Mouse (Mus musculus): ENCODE data around the gene Trim5. TPM values are rescaled to one million over a fixed set of nuclear protein-coding genes. Genes with fewer than 3 reads are reported as not detected.

Gene Trim5
- 1.5 and 2.9 TPM in 2 replicates for polyA plus RNA-seq (2015; fragmentation: Nextera tagmentation; extraction: Ambion mirVana)

GRCm38 (mm10) chr7:104287576-104288443, at the start of gene Trim5:
Trim5 (minus strand) TSS chr7:104288094.

GRCm38 (mm10) chr7:104329171-104329570, 41.3 kb upstream of the Trim5 start, which contains the start of gene Trim34b:
Trim34b (plus strand) TSS chr7:104329471.

GRCm38 (mm10) chr7:104315369-104316080, 27.6 kb upstream of the Trim5 start, which contains the start of gene Trim12a:
Trim12a (minus strand) TSS chr7:104315466.

GRCm38 (mm10) chr7:104244287-104245181, 43.4 kb downstream of the Trim5 start, which contains the start of gene Trim34a:
Trim34a (plus strand) TSS chr7:104244457.

GRCm38 (mm10) chr7:104218701-104219569, 69.0 kb downstream of the Trim5 start, which contains the start of gene Trim6:
Trim6 (plus strand) TSS chr7:104218793.

Other genes starting within 250 kb of the Trim5 start
- not detected in 2 replicates for gene Olfr642, start 235.4 kb downstream of the Trim5 start, polyA plus RNA-seq (2015; fragmentation: Nextera tagmentation; extraction: Ambion mirVana)
- gene 4930516K23Rik, start 226.6 kb downstream of the Trim5 start, polyA plus RNA-seq (2015; fragmentation: Nextera tagmentation; extraction: Ambion mirVana): not detected in 2 replicates
- not detected in 2 replicates for gene Olfr644, start 216.2 kb downstream of the Trim5 start, polyA plus RNA-seq (2015; fragmentation: Nextera tagmentation; extraction: Ambion mirVana)
- not detected in 2 replicates for gene Olfr645, start 202.6 kb downstream of the Trim5 start, polyA plus RNA-seq (2015; fragmentation: Nextera tagmentation; extraction: Ambion mirVana)
- not detected in 2 replicates for gene Olfr646, start 183.2 kb downstream of the Trim5 start, polyA plus RNA-seq (2015; fragmentation: Nextera tagmentation; extraction: Ambion mirVana)
- not detected in 2 replicates for gene Ubqln5, start 158.3 kb downstream of the Trim5 start, polyA plus RNA-seq (2015; fragmentation: Nextera tagmentation; extraction: Ambion mirVana)
- not detected in 2 replicates for gene Olfr643, start 150.7 kb downstream of the Trim5 start, polyA plus RNA-seq (2015; fragmentation: Nextera tagmentation; extraction: Ambion mirVana)
- not detected in 2 replicates for gene Ubqln3, start 144.8 kb downstream of the Trim5 start, polyA plus RNA-seq (2015; fragmentation: Nextera tagmentation; extraction: Ambion mirVana)
- not detected in 2 replicates for gene Ubqlnl, start 137.5 kb downstream of the Trim5 start, polyA plus RNA-seq (2015; fragmentation: Nextera tagmentation; extraction: Ambion mirVana)
- not detected in 2 replicates for gene Olfm5, start 123.3 kb downstream of the Trim5 start, polyA plus RNA-seq (2015; fragmentation: Nextera tagmentation; extraction: Ambion mirVana)
- gene Olfr648, start 104.7 kb downstream of the Trim5 start, polyA plus RNA-seq (2015; fragmentation: Nextera tagmentation; extraction: Ambion mirVana): 0.09 and 0.10 TPM in 2 replicates
- not detected in 2 replicates for gene Olfr649, start 92.1 kb downstream of the Trim5 start, polyA plus RNA-seq (2015; fragmentation: Nextera tagmentation; extraction: Ambion mirVana)
- gene Trim6, start 69.3 kb downstream of the Trim5 start, polyA plus RNA-seq (2015; fragmentation: Nextera tagmentation; extraction: Ambion mirVana): 0.95 and 1.4 TPM in 2 replicates
- gene Trim34a, start 43.6 kb downstream of the Trim5 start, polyA plus RNA-seq (2015; fragmentation: Nextera tagmentation; extraction: Ambion mirVana): 5.5 and 7.2 TPM in 2 replicates
- gene Trim12a, start 27.4 kb upstream of the Trim5 start, polyA plus RNA-seq (2015; fragmentation: Nextera tagmentation; extraction: Ambion mirVana): 22.6 and 24.5 TPM in 2 replicates
- gene Trim34b, start 41.4 kb upstream of the Trim5 start, polyA plus RNA-seq (2015; fragmentation: Nextera tagmentation; extraction: Ambion mirVana): 0.11 and 0.25 TPM in 2 replicates
- 4.2 and 5.0 TPM in 2 replicates for gene Trim12c, start 65.3 kb upstream of the Trim5 start, polyA plus RNA-seq (2015; fragmentation: Nextera tagmentation; extraction: Ambion mirVana)
- 0.69 and 0.73 TPM in 2 replicates for gene Trim30b, start 81.8 kb upstream of the Trim5 start, polyA plus RNA-seq (2015; fragmentation: Nextera tagmentation; extraction: Ambion mirVana)
- 0.12 and 0.60 TPM in 2 replicates for gene Trim30c, start 112.7 kb upstream of the Trim5 start, polyA plus RNA-seq (2015; fragmentation: Nextera tagmentation; extraction: Ambion mirVana)
- gene Trim30a, start 177.1 kb upstream of the Trim5 start, polyA plus RNA-seq (2015; fragmentation: Nextera tagmentation; extraction: Ambion mirVana): 4.2 and 7.9 TPM in 2 replicates
- gene Trim30d, start 219.8 kb upstream of the Trim5 start, polyA plus RNA-seq (2015; fragmentation: Nextera tagmentation; extraction: Ambion mirVana): 4.2 and 7.8 TPM in 2 replicates